Mouse (Mus musculus) neural tube, embryonic 13.5 days (tissue): ENCODE results near the gene Gmip. TPM values are rescaled to one million over a fixed set of nuclear protein-coding genes. Genes with fewer than 3 reads are reported as not detected.

Source experiments
- ATAC-seq: fragments of 200-750 bp; cut with Nextera tagmentation; 2 replicates; pipeline ENCODE4 v1.8.0; 2017; ENCODE audit warnings: low read depth, mild to moderate bottlenecking, moderate TSS enrichment, moderate library complexity
- H3K27ac ChIP-seq: fragments of 300-500 bp; sonication (generic); replicated peaks from 2 replicates; pipeline ENCODE4 v1.5.1; 2015; ENCODE audit warnings: moderate library complexity, mild to moderate bottlenecking, inconsistent platforms
- H3K27me3 ChIP-seq: fragments of 300-500 bp; sonication (generic); 2 replicates; pipeline ENCODE4 v1.6.1; 2015; ENCODE audit warnings: mild to moderate bottlenecking, inconsistent platforms
- H3K36me3 ChIP-seq: fragments of 300-500 bp; sonication (generic); 2 replicates; pipeline ENCODE4 v1.6.1; 2015; ENCODE audit warnings: mild to moderate bottlenecking, inconsistent platforms
- H3K4me1 ChIP-seq: fragments of 300-500 bp; sonication (generic); replicated peaks from 2 replicates; pipeline ENCODE4 v1.6.1; 2015; ENCODE audit warnings: inconsistent platforms
- H3K4me2 ChIP-seq: fragments of 300-500 bp; sonication (generic); 2 replicates; pipeline ENCODE4 v1.6.1; 2015; ENCODE audit warnings: inconsistent platforms, mild to moderate bottlenecking, moderate library complexity
- H3K4me3 ChIP-seq: fragments of 300-500 bp; sonication (generic); 2 replicates; pipeline ENCODE4 v1.5.1; 2015; ENCODE audit warnings: mild to moderate bottlenecking, inconsistent platforms
- H3K9ac ChIP-seq: fragments of 300-500 bp; sonication (generic); 2 replicates; pipeline ENCODE4 v1.6.1; 2015; ENCODE audit warnings: moderate library complexity, mild to moderate bottlenecking, inconsistent platforms
- H3K9me3 ChIP-seq: fragments of 300-500 bp; sonication (generic); 2 replicates; pipeline ENCODE4 v1.6.1; 2016; ENCODE audit warnings: inconsistent platforms
- WGBS: fragments of 180-500 bp; shearing (Covaris S2); methylation state at CpG from one replicate; pipeline ENCODE4 v1.1.7; 2015; 5-methylcytosine and 5-hydroxymethylcytosine counted together
- polyA plus RNA-seq: library from polyadenylated mRNA; unstranded; fragments of >200 nt; fragmentation: Nextera tagmentation; extraction: Ambion mirVana; gene quantifications from 2 replicates; pipeline ENCODE4 v1.2.1, GENCODE M21; 2015

Gmip gene
- polyA plus RNA-seq, 1 experiment from 2014 or later: 24.8 TPM

DNA sequence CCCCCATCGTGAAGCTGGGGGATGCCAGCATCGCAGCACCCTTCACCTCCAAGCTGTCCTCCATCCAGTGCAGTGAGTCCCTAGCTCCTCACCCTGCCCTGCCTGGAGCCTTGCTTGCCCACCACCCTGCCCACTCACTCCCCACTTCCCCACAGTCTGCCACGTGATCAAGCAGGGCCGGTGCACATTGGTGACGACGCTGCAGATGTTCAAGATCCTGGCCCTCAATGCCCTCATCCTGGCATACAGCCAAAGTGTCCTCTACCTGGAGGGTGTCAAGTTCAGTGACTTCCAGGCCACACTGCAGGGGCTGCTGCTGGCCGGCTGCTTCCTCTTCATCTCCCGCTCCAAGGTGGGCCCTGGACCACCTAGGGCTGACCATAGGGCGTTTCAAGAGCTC lies 3.0 kb upstream of the Gmip start:
- no peaks in the 10 kb centered on the region for H3K27me3 ChIP-seq
- 95% methylated on average over 9 of the region's 9 CpGs for WGBS
- no peak overlapping the region for H3K27ac ChIP-seq

DNA sequence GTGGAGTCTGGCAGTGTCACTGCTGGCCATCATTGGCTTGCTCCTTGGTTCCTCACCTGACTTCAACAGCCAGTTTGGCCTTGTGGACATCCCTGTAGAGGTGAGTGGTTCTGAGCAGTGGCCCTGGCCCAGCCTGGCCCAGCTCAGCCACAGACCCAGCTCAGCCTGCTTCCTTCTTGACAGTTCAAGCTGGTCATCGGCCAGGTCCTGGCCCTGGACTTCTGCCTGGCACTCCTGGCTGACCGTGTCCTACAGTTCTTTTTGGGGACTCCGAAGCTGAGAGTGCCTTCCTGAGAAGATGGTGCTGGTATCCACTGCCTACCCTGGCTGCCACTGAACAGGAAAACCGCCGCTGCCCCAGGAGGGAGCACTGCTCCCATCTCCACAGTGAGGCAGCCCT lies 1.2 kb upstream of the Gmip start:
- H3K27ac ChIP-seq: no peak overlapping the region
- no peaks in the 10 kb centered on the region for H3K9me3 ChIP-seq
- H3K36me3 ChIP-seq: peaks cover 75% of the 10 kb centered on the region
- no peak for ATAC-seq
- no peak overlapping the region for H3K9ac ChIP-seq
- H3K4me3 ChIP-seq: no peak overlapping the region
- H3K27me3 ChIP-seq: no peaks in the 10 kb centered on the region
- peaks cover 19% of the 10 kb centered on the region for H3K4me1 ChIP-seq
- 89% methylated on average over 5 of the region's 5 CpGs for WGBS
- no peak overlapping the region for H3K4me2 ChIP-seq

More for the DNA sequence above, 3.0 kb upstream of the Gmip start:
- no peak overlapping the region for H3K9ac ChIP-seq
- H3K4me1 ChIP-seq: peaks cover 19% of the 10 kb centered on the region
- H3K36me3 ChIP-seq: peaks cover 75% of the 10 kb centered on the region
- H3K4me2 ChIP-seq: no peak overlapping the region
- no peak overlapping the region for H3K4me3 ChIP-seq
- ATAC-seq: no peak
- H3K9me3 ChIP-seq: no peaks in the 10 kb centered on the region

DNA sequence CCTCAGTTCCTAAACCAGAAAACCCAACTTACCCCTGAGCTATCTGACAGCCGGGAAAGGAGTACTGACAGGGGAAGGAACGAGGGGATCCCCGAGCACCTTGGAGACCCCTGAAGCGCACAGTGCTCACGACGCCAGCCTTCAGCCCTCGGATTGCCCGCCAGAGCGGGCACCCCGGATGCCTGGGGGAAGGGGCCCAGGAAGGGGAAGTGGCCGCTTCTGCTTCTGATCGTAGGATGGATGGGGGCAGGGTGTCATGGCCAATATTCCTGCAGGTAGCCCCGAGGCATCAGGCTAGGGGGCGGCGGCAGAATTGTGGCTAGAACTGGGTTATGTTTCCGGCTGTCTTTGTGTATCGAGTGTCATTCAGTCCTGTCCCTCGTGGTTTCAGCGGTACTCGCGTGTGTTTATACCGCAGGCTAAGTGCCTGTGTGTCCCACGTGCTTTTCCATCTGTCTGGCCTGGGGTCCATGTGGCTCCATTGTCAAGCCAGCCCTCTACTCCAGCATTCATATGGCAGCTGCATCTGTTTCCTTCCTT lies 455 bp downstream of the Gmip start:
- under 1% methylated on average over 23 of the region's 23 CpGs for WGBS
- peaks cover 73% of the 10 kb centered on the region for H3K36me3 ChIP-seq

DNA sequence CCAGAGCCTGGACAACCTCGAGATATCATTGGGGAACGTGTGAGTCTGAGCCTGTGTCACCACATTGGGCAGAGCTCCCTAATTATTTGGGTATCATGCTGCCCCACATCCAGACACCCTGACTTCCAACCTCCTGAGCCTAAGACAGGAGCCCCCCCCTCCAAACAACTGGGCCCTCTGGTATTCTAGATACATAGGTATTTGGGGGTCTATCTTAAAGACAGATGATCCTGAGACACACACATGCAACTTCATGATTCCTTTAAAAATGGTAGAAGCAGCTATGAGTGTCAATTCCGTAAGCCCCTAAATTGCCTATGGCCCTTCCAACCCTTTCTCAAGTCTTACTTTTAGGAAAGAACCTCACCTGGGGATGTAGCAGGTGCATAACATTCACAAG lies 1.3 kb downstream of the Gmip start:
- H3K4me1 ChIP-seq: peaks cover 19% of the 10 kb centered on the region
- ATAC-seq: no peak
- H3K27ac ChIP-seq: peak overlapping the region; percentile 80; the same call in 1 of the 2 replicates
- peak overlapping the region; percentile 87; the same call in 1 of the 2 replicates for H3K9ac ChIP-seq
- H3K36me3 ChIP-seq: peaks cover 74% of the 10 kb centered on the region
- H3K4me2 ChIP-seq: peak overlapping the region; percentile 83
- peak overlapping the region; percentile 62 for H3K4me3 ChIP-seq
- 73% methylated on average over 3 of the region's 3 CpGs for WGBS
- no peaks in the 10 kb centered on the region for H3K9me3 ChIP-seq
- no peaks in the 10 kb centered on the region for H3K27me3 ChIP-seq

More for the DNA sequence above, 455 bp downstream of the Gmip start:
- no peaks in the 10 kb centered on the region for H3K9me3 ChIP-seq
- peak overlapping the region; percentile 87 for H3K9ac ChIP-seq
- peak overlapping the region; percentile 80 for H3K27ac ChIP-seq
- H3K27me3 ChIP-seq: no peaks in the 10 kb centered on the region
- peak overlapping the region; percentile 83 for H3K4me2 ChIP-seq
- ATAC-seq: peak; percentile 76
- H3K4me3 ChIP-seq: peak overlapping the region; percentile 62
- peaks cover 19% of the 10 kb centered on the region for H3K4me1 ChIP-seq

DNA sequence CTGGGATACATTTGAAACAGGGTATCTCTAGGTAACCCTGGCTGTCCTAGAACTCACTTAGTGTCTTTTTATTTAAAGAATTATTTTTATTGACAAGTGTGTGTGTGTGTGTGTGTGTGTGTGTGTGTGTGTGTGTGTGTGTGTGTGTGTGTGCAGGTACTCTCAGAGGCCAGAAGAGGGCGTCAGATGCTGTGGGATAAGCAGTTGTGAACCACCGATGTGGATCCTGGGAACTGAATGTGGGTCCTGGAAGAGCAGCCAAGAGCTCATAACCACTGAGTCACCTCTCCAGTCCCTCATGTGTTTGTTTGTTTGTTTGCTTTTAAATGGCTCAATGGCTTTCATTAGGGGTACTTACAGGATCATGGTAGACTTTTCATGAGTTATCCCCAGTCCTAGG lies 6.4 kb downstream of the Gmip start:
- 93% methylated on average over 2 of the region's 2 CpGs for WGBS
- no peak overlapping the region for H3K4me3 ChIP-seq
- ATAC-seq: no peak
- no peak overlapping the region for H3K4me2 ChIP-seq
- no peaks in the 10 kb centered on the region for H3K27me3 ChIP-seq
- H3K4me1 ChIP-seq: peaks cover 1% of the 10 kb centered on the region
- peaks cover 90% of the 10 kb centered on the region for H3K36me3 ChIP-seq
- H3K27ac ChIP-seq: no peak overlapping the region
- no peak overlapping the region for H3K9ac ChIP-seq
- H3K9me3 ChIP-seq: no peaks in the 10 kb centered on the region

DNA sequence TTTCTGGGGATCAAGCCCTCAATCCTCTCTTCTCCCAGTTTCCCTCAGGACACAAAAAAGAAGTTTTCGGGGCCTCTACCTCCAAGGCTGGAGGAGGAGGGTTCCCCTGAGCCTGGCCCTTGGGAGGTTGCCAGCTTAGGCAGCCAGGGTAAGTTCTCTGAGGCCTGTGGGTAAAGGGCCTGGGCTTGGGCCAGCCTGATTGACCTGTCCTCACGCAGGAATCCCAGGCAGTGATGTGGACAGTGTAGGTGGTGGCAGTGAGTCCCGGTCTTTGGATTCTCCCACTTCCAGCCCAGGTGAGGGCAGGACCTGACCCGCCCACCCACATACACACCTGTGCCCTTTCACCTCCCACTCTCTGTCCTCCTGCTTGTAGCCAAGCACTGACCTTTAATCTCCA lies 6.9 kb downstream of the Gmip start:
- H3K36me3 ChIP-seq: peaks cover 95% of the 10 kb centered on the region
- no peaks in the 10 kb centered on the region for H3K27me3 ChIP-seq
- H3K4me3 ChIP-seq: no peak overlapping the region
- WGBS: 99% methylated on average over 4 of the region's 4 CpGs
- no peak overlapping the region for H3K9ac ChIP-seq
- H3K4me2 ChIP-seq: no peak overlapping the region
- no peaks in the 10 kb centered on the region for H3K9me3 ChIP-seq
- no peak for ATAC-seq
- H3K4me1 ChIP-seq: no peaks in the 10 kb centered on the region
- no peak overlapping the region for H3K27ac ChIP-seq

DNA sequence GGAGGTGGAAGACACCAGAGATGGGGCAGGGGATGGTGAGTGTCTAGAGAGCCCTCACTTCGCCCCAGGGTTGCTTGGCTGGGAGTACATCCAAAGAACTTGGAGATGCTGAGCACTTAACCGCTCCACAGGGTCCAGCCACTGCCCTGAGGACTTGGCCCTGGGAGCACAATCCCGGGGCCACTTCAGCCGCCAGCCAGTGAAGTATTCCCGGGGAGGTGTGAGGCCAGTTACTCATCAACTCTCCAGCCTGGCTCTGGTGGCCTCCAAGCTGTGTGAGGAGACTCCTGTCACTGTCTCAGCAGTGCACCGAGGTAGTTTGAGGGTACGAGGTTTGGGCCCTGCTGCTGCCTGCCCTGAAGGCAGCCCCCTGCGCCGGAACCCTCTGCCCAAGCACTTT lies 12.0 kb downstream of the Gmip start:
- Histone ChIP-seq H3K4me1 (peaks cover 42% of the 10 kb centered on the region), H3K4me2 (no peak overlapping the region), H3K4me3 (no peak overlapping the region), H3K9ac (no peak overlapping the region), H3K9me3 (no peaks in the 10 kb centered on the region), H3K36me3 (peaks cover 56% of the 10 kb centered on the region), H3K27ac (no peak overlapping the region), H3K27me3 (no peaks in the 10 kb centered on the region)
- no peak for ATAC-seq
- WGBS: 85% methylated on average over 9 of the region's 9 CpGs

DNA sequence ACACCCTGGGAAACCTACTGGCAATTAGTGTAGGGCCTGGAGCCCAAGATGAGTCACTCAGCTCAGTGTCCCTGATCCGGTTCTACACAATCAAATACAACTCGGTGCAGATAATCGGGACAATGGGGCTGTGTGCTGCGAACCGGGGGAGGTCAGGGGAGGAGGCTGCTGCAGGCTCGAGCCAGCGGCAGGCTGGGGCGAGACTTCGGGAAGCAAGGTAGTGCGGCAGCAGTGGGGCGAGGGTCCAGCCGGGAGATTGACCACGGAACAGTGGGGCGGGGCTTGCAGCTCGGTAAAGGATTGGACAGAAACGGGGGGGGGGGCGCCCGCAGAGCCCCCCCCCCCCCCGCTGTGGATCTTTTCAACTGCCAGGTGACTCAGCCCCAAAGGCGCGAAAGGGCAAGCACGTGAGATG lies 13.5 kb downstream of the Gmip start:
- peak overlapping the region; percentile 56 for H3K4me3 ChIP-seq
- H3K4me1 ChIP-seq: peaks cover 45% of the 10 kb centered on the region
- H3K36me3 ChIP-seq: peaks cover 51% of the 10 kb centered on the region
- no peaks in the 10 kb centered on the region for H3K9me3 ChIP-seq
- H3K9ac ChIP-seq: peak overlapping the region; percentile 79
- peak overlapping the region; percentile 56; the same call in 1 of the 2 replicates for H3K27ac ChIP-seq
- WGBS: 3% methylated on average over 11 of the region's 22 CpGs
- ATAC-seq: peak; percentile 67
- H3K4me2 ChIP-seq: peak overlapping the region; percentile 86
- H3K27me3 ChIP-seq: no peaks in the 10 kb centered on the region

DNA sequence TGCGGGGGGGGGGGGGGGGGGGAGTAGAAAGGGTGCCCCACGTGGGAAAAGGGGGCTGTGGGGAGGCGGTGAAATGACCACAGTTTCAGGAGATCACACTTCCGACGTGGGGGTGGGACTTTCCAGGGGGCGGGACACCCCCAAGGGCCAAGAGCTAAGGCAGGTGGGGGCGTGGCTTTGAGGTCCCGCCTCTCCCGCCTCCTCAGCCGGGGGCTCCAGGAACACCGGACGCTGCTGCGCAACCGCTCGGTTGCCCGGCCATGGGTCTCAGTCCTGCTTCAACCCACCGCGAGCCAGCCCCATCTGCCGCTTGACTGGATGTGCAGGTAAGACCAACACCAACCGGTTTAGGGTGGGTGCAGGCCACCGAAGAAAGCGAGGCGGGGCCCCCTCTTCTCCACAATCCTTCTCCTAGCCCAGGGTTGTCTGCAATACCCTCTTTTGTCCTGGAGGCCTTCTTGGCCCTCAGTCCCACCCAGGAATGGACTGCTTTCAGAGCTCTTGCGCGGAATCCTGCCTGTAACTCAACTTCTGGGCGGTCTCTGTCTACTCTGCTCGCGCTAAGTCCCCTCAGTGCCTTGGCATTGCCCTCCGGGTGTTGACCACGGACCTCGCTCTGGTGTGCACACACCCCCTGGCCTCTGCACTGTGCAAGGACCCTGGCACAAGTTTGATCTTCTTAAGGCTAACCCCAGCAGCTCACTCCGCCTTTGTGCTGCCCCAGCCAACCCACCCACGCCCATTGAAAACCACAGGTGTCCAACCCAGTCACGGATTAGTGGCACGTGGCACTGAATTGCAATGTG lies 14.1 kb downstream of the Gmip start, which contains the start of gene Lpar2:
Gene Lpar2 (plus strand): TSS at position 44 of the 806 bp plus-strand sequence.
- no peaks in the 10 kb centered on the region for H3K27me3 ChIP-seq
- WGBS: under 1% methylated on average over 34 of the region's 35 CpGs
- ATAC-seq: peak; percentile 82

DNA sequence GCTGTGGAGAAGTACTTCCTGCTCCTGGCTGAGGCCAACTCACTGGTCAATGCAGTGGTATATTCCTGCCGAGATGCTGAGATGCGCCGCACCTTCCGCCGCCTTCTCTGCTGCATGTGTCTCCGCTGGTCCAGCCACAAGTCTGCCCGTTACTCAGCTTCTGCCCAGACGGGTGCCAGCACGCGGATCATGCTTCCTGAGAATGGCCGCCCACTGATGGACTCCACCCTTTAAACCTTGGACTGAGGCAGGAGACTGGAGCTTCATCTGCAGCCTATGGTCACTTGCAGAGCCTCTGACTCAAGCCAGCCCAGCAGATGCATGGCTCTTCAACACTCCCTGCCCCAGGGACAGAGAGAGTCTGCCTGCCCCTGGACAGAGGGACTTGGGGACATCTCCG lies 17.9 kb downstream of the Gmip start:
- no peaks in the 10 kb centered on the region for H3K9me3 ChIP-seq
- peaks cover 25% of the 10 kb centered on the region for H3K36me3 ChIP-seq
- 94% methylated on average over 12 of the region's 12 CpGs for WGBS
- H3K9ac ChIP-seq: no peak overlapping the region
- no peak for ATAC-seq
- no peak overlapping the region for H3K4me3 ChIP-seq
- no peaks in the 10 kb centered on the region for H3K27me3 ChIP-seq
- H3K4me2 ChIP-seq: no peak overlapping the region
- no peak overlapping the region for H3K27ac ChIP-seq
- H3K4me1 ChIP-seq: peaks cover 44% of the 10 kb centered on the region

More for the DNA sequence above, 14.1 kb downstream of the Gmip start, which contains the start of gene Lpar2:
- no peaks in the 10 kb centered on the region for H3K9me3 ChIP-seq
- peak within 1 kb of the TSS; percentile 86 for H3K4me2 ChIP-seq
- H3K36me3 ChIP-seq: peaks cover 48% of the 10 kb centered on the region
- peak within 1 kb of the TSS; percentile 56 for H3K4me3 ChIP-seq
- H3K4me1 ChIP-seq: peaks cover 45% of the 10 kb centered on the region
- peak within 1 kb of the TSS; percentile 79 for H3K9ac ChIP-seq
- peak within 1 kb of the TSS; percentile 69 for H3K27ac ChIP-seq

DNA sequence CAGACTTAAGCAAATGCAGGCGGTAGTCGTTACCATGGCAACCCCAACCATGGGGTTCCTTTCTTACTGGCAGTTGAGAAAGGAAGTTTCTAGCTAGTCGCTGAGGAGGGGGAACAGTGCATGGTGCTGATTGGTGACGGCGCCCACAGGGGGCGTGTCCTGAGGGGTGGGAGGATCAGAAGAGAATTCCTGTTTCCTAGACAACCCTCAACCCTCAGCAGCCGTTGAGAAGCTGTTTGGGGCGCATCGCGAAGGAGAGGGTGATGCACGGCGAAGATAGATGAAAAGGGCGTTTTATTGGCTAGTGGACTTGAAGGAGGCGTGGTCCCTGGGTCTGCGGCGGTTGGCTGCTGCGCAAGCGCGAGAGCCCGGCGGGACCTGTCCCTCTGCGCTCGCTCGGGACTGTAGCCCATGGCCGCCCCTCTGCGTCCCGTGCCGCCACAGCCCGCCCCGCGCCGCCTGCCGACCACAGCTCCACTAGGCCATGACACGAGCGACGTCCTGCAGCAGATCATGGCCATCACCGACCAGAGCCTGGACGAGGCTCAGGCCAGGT lies 23.9 kb downstream of the Gmip start, which contains the start of gene Pbx4:
Gene Pbx4 (plus strand): TSS at position 194 of the 556 bp plus-strand sequence.
- H3K4me2 ChIP-seq: peak within 1 kb of the TSS; percentile 76
- H3K9me3 ChIP-seq: no peaks in the 10 kb centered on the region
- peak within 1 kb of the TSS; percentile 90 for H3K27ac ChIP-seq
- peak within 1 kb of the TSS; percentile 80 for H3K9ac ChIP-seq
- peak; percentile 99 for ATAC-seq
- under 1% methylated on average over 38 of the region's 38 CpGs for WGBS
- peaks cover 14% of the 10 kb centered on the region for H3K36me3 ChIP-seq
- H3K4me1 ChIP-seq: peaks cover 28% of the 10 kb centered on the region
- H3K4me3 ChIP-seq: peak within 1 kb of the TSS; percentile 67
- no peaks in the 10 kb centered on the region for H3K27me3 ChIP-seq

DNA sequence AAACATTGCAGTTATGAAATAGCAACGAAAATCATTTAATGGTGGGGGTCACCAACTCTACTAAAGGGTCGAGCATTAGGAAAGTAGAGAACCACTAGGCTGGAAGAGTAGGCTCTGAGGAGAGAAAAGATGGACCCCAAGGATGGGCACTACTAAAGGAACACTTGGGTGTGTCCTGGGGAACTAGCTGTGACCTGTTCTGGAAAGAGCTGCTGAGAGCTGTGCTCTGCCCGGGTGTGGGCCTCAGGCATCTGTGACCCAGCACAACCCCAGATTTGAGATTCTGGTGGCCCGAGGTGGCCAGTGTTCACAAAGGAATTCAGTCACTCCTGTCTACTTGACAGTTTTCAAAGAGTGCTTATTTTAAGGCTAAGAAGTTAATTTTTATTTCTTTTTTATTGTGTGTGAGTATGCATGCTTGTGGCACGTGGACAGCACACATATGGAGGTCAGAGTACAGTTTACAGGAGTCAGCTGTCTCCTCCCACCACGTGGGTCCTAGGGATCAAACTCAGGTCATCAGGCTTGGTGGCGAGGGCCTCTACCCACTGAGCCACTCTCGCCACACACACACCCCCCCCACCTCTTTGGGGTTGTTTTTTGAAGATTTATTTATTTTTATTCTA lies 28.7 kb downstream of the Gmip start:
- no peaks in the 10 kb centered on the region for H3K27me3 ChIP-seq
- no peaks in the 10 kb centered on the region for H3K9me3 ChIP-seq
- WGBS: 80% methylated on average over 8 of the region's 8 CpGs

More for the DNA sequence above, 28.7 kb downstream of the Gmip start:
- Histone ChIP-seq H3K27ac (no peak overlapping the region), H3K9ac (no peak overlapping the region), H3K4me2 (no peak overlapping the region), H3K4me3 (no peak overlapping the region), H3K4me1 (peaks cover 20% of the 10 kb centered on the region), H3K36me3 (0 out of 2 replicates have a peak, but pooled peaks cover 17% of the 10 kb centered on the region)
- ATAC-seq: no peak
